Mouse (Mus musculus) bone marrow macrophage, adult 2 months (primary cell): Measurements from ENCODE around the gene Cirbp. TPM values are rescaled to one million over a fixed set of nuclear protein-coding genes. Genes with fewer than 3 reads are reported as not detected.
A peak's percentile ranks its signal among the peaks of the same experiment; 100 is the strongest.

Experiments
- H3K27ac ChIP-seq: 2 replicates; pipeline ENCODE4 v1.5.1; 2012; ENCODE audit warnings: low read depth, low read length; ENCODE audit not compliant: insufficient read depth
- H3K4me1 ChIP-seq: 2 replicates; pipeline ENCODE4 v1.6.1; 2012; ENCODE audit warnings: low read length; ENCODE audit not compliant: control insufficient read depth, insufficient read depth
- H3K4me3 ChIP-seq: 2 replicates; pipeline ENCODE4 v1.5.1; 2012; ENCODE audit warnings: mild to moderate bottlenecking, low read length, moderate library complexity; ENCODE audit not compliant: insufficient read depth
- CTCF ChIP-seq: IDR thresholded peaks from 2 replicates; pipeline ENCODE4 v1.5.1; 2012; ENCODE audit warnings: low read depth, mild to moderate bottlenecking, low read length, moderate library complexity
- POLR2A ChIP-seq: IDR thresholded peaks from 2 replicates; pipeline ENCODE4 v1.6.1; 2012; ENCODE audit warnings: mild to moderate bottlenecking, low read depth, low read length, borderline replicate concordance
- polyA plus RNA-seq: library from polyadenylated mRNA; stranded (reverse); fragments of >200 nt; gene quantifications from 2 replicates; pipeline ENCODE4 v1.2.4, GENCODE M21; 2012; ENCODE audit not compliant: missing spikeins, insufficient read depth, insufficient read length

The Cirbp gene
- polyA plus RNA-seq = 48.0 and 49.8 TPM in 2 replicates

DNA sequence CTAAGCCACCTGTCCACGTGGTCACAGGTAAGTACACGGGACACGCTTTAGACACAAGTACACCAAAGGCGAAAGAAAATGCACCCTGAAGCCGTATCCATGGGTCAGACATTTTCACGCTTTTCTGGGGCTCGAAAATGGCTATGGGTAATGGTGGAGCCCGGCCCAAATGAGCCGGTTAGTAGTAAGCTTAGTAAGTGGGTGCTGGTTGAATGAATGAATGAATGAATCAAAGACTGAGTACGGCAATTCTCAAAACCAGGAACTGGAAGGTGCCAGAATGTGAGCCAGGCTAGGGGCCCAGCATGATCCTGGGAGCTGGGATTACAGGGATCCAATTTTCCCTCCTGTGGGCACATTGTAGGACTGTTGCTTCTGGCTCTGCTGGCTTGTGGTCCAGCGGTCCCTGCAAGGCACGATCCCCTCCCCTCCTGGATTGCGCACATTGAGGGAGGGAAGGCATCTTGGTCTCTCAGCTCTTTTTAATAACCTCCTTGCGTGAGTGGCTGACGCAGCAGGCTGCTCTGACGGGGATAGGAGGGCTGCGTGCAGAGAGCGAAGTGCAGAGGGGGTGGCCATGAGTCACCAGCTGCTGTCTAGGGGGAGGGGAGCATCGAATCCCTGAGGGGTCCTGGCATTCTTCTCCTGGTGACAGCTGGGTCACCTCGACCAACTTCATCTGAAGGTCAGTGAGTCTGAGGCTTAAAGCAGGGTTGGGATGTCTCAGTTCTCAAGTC lies at the start of gene Cirbp:
TSS of gene Cirbp (plus strand) at position 594 of the 737 bp plus-strand sequence.
- Histone ChIP-seq H3K27ac (peak within 1 kb of the TSS; percentile 71), H3K4me3 (peak within 1 kb of the TSS; percentile 65), H3K4me1 (peaks cover 45% of the 10 kb centered on the region)
- TF ChIP-seq CTCF = no peak
- TF ChIP-seq POLR2A = no peak

DNA sequence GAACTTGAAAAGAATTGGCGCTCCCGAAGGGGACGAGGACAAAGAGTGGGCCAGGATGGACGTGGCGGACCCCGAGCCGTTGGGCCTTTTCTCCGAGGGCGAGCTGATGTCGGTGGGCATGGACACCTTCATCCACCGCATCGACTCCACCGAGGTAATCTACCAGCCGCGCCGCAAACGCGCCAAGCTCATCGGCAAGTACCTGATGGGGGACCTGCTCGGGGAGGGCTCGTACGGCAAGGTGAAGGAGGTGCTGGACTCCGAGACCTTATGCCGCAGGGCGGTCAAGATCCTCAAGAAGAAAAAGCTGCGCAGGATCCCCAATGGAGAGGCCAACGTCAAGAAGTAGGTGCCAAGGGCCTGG lies 49.2 kb upstream of the Cirbp start:
- TF ChIP-seq POLR2A (no peak), CTCF (no peak)
- Histone ChIP-seq H3K4me3 (peak overlapping the region; percentile 99), H3K27ac (peak overlapping the region; percentile 54), H3K4me1 (peaks cover 20% of the 10 kb centered on the region)

DNA sequence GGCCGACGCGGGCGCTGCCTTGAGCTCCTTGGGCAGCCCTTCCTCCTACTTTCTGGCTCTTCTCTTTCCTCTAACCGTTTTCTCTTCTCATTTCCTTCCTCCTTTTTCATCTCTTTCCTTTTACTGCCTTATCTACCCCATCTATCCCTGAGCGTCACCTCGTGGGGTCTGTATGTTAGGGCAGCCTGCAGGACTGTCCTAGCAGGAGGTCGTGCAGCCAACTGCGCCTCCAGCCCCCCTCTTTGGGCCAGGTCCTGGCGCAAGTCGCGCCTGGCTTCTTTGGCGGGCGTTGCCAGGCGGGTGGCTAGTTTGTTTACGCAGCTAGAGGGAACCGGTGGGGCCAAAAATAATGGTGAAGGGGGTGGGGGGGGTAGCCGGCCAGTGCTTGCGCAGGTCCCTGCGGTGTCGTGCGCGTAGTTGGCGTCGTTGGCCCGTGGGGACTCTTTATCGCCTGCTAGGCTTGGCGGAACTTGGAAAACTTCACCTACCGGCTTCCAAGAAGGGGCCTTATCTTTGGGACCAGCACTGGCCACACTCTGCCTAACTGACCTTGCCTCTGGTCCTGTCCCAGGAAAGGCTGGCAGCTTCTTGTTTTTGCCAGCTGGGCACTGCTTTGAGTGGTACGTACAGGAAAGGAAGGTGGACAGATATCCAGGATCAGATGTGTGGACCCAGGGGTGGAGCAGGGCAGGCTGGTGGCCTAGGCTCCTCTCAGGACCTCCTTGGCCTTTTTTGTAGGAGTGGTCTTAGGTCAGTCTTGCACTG lies 48.7 kb upstream of the Cirbp start:
- TF ChIP-seq CTCF (no peak), POLR2A (no peak)
- H3K4me3 ChIP-seq = peak overlapping the region; percentile 99
- peaks cover 22% of the 10 kb centered on the region for H3K4me1 ChIP-seq
- peak overlapping the region; percentile 54 for H3K27ac ChIP-seq

DNA sequence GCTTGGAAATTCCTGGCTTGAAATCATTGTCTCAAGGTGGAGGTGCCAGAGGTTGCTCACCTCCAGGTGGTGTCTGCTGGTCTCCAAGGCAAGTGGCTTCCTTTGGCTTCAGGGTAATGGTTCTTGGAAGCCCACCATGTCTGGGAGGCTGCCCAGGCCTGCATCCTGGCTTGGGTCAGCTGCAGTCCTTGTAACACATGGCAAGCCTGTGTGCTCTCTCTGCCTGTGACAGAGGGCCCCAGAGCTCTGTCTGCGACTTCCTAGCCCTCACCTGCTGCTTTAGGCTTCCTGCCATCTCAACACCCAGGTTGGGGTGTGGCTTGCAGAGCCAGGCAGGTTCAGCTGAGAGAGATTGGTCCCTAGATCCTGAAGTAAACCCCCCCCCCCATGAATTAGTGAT lies 48.0 kb upstream of the Cirbp start:
- peaks cover 22% of the 10 kb centered on the region for H3K4me1 ChIP-seq
- no peak overlapping the region for H3K27ac ChIP-seq
- no peak for TF ChIP-seq POLR2A
- no peak for TF ChIP-seq CTCF
- H3K4me3 ChIP-seq = peak overlapping the region; percentile 99

DNA sequence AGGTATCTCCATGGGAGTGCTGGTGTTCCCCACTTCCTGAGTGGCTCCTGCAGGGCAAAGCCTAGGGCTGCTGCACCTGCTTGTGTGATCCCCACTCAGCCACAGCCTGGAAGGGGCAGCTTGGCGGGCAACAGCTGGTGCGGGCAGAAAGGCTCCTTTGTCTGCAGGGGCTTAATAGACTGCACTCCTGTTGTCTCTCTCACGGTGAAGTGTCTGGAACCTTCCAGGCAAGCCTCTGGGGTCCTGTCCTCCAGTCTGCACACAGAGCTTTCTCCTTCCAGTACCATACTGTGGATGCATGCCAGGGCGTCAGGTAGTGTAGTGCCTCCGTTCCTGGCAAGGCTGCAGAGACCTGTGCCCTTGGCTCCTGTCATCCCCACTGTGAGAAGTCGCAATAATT lies 47.2 kb upstream of the Cirbp start:
- peak overlapping the region; percentile 99 for H3K4me3 ChIP-seq
- TF ChIP-seq CTCF (no peak), POLR2A (no peak)
- peaks cover 22% of the 10 kb centered on the region for H3K4me1 ChIP-seq
- H3K27ac ChIP-seq = no peak overlapping the region

DNA sequence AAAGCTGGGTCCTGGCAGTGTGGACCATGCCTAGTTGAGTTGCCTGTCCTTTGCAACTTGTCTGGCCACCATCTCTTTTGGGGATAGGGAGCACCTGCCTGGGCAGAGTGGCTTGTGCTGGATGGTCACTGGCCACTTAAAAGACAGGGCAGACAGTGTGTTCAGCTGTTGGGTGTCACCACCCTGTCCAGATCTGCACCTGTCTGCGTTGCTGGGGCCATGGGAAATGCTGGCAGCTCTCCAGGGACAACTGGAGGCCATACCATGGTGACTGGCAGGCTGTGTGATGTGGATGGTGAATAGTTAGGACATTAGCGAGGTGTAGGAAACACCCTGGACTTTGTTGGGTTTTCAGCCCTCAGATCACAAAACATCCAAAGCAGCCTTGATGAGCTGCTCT lies 45.6 kb upstream of the Cirbp start:
- Histone ChIP-seq H3K4me3 (no peak overlapping the region), H3K27ac (no peak overlapping the region), H3K4me1 (peaks cover 18% of the 10 kb centered on the region)
- TF ChIP-seq POLR2A (no peak), CTCF (no peak)

DNA sequence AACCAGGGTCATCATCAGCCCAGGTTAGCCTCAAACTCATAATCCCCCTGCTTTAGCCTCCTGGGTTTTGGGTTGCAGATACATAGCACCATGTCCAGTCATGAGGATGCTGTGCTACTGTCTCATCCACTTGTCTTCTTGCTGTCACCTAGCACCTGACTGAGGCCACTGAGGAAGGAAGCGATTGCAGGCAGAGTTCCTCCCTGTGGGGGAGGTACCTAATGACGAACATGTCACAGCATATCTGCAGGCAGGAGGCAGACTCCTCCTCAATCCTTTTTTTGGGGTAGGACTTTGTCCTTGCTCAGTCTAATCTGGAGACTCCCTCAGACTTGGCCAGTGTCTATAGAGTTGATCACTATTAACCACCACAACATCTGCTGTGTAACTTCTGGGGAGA lies 44.1 kb upstream of the Cirbp start:
- Histone ChIP-seq H3K27ac (no peak overlapping the region), H3K4me1 (peaks cover 18% of the 10 kb centered on the region), H3K4me3 (no peak overlapping the region)
- no peak for TF ChIP-seq CTCF
- no peak for TF ChIP-seq POLR2A

DNA sequence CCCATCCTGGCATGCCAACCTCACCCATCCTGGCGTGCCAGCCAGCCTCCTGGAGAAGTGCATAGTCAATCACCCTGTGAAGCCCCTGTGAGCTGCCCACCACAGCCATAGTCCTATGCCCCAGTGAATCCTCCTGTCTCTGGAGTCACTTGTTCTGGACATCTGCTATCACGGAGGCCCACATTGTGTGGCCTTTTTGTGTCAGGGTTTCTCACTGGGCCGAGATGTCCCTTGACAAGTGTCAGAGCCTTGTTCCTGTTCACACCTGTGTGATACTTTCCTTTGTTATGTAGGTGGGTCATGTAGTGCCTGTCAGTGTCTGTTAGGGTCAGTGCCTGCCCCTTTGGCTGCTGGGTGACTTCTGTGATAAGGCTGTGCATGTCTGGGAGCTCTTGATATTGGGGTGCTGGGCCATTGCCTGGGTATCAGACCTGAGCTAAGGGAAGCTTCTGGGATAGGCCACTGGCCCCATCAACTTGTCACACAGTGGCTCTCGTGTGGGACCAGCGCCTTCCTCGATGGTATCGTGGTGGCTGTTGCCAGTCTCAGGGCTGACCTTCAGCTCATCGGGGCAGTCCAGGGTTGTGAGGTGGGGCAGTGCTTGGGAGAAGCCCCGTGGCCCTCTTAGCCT lies 41.7 kb upstream of the Cirbp start:
- H3K4me1 ChIP-seq = peaks cover 13% of the 10 kb centered on the region
- TF ChIP-seq CTCF (no peak), POLR2A (no peak)
- no peak overlapping the region for H3K27ac ChIP-seq
- H3K4me3 ChIP-seq = no peak overlapping the region

DNA sequence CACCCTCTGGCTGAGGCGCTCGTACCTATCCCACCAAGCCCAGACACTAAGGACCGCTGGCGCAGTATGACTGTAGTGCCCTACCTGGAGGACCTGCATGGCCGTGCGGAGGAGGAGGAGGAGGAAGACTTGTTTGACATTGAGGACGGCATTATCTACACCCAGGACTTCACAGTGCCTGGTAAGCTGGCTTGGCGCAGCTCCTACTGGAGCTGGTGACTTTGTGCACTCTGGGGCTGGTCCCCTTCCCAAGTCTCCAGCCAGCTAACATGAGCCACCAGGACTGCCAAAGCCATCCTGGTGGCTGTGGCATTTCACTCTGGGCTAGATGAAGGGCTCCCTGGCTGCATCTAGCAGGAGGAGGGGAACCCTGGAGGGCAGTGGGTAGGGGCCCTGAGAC lies 37.9 kb upstream of the Cirbp start:
- H3K4me3 ChIP-seq = no peak overlapping the region

More for the DNA sequence above, 37.9 kb upstream of the Cirbp start:
- no peak for TF ChIP-seq CTCF
- no peak for TF ChIP-seq POLR2A
- no peak overlapping the region for H3K27ac ChIP-seq
- H3K4me1 ChIP-seq = no peaks in the 10 kb centered on the region; the same call in 1 of the 2 replicates
